Mouse (Mus musculus): Measurements from ENCODE around the gene Zfp961.
"Not testable (repeated sequence)": the region's sequence is repeated elsewhere in the genome, so short reads cannot be mapped to it uniquely, and the experiment has no call there.

Zfp961 gene

GRCm38 (mm10) chr8:71961796-71962195, 11.0 kb downstream of the Zfp961 start:
- no peak for DNase-seq (ENCODE audit: low spot score)

- no peak for DNase-seq (ENCODE audit: low spot score)
These were observed 13.2 kb downstream of the Zfp961 start for GRCm38 (mm10) chr8:71964051-71964450.

- DNase-seq (ENCODE audit: low spot score) = no peak
These were observed 14.3 kb downstream of the Zfp961 start for GRCm38 (mm10) chr8:71965166-71965565.

GRCm38 (mm10) chr8:71966411-71966810, 15.6 kb downstream of the Zfp961 start:
- DNase-seq (ENCODE audit: low spot score) = no peak

GRCm38 (mm10) chr8:71967261-71967660, 16.4 kb downstream of the Zfp961 start:
- no peak for DNase-seq (ENCODE audit: low spot score)

- DNase-seq (ENCODE audit: low spot score) = no peak
These were observed 17.3 kb downstream of the Zfp961 start for GRCm38 (mm10) chr8:71968100-71968499.

GRCm38 (mm10) chr8:71968636-71969035, 17.8 kb downstream of the Zfp961 start:
- DNase-seq (ENCODE audit: low spot score) = no peak

- DNase-seq (ENCODE audit: low spot score) = no peak
These were observed 21.1 kb downstream of the Zfp961 start for GRCm38 (mm10) chr8:71971945-71972344.

GRCm38 (mm10) chr8:71974211-71974610, 23.4 kb downstream of the Zfp961 start:
- no peak for DNase-seq (ENCODE audit: low spot score)

GRCm38 (mm10) chr8:71981032-71981431, 30.2 kb downstream of the Zfp961 start:
- no peak for DNase-seq (ENCODE audit: low spot score)

GRCm38 (mm10) chr8:71981456-71981855, 30.6 kb downstream of the Zfp961 start:
- DNase-seq (ENCODE audit: low spot score) = no peak

GRCm38 (mm10) chr8:71984601-71985000, 33.8 kb downstream of the Zfp961 start:
- no peak for DNase-seq (ENCODE audit: low spot score)

GRCm38 (mm10) chr8:71988110-71988866, 37.5 kb downstream of the Zfp961 start:
- peak; percentile 61 for DNase-seq (ENCODE audit: low spot score)

GRCm38 (mm10) chr8:71988867-71989599, 38.2 kb downstream of the Zfp961 start:
- no peak for DNase-seq (ENCODE audit: low spot score)

GRCm38 (mm10) chr8:71999434-71999833, 48.6 kb downstream of the Zfp961 start:
- no peak for DNase-seq (ENCODE audit: low spot score)

GRCm38 (mm10) chr8:72000223-72000622, 49.4 kb downstream of the Zfp961 start:
- no peak for DNase-seq (ENCODE audit: low spot score)

- DNase-seq (ENCODE audit: low spot score) = no peak
These were observed 52.1 kb downstream of the Zfp961 start for GRCm38 (mm10) chr8:72002942-72003341.

GRCm38 (mm10) chr8:72005912-72006311, 55.1 kb downstream of the Zfp961 start:
- DNase-seq (ENCODE audit: low spot score) = no peak

GRCm38 (mm10) chr8:72006763-72007162, 55.9 kb downstream of the Zfp961 start:
- no peak for DNase-seq (ENCODE audit: low spot score)

- no peak for DNase-seq (ENCODE audit: low spot score)
These were observed 57.4 kb downstream of the Zfp961 start for GRCm38 (mm10) chr8:72008134-72008641.

- DNase-seq (ENCODE audit: low spot score) = no peak
These were observed 58.6 kb downstream of the Zfp961 start, which contains the start of gene Cyp4f18 for GRCm38 (mm10) chr8:72009473-72009872. Gene Cyp4f18, minus strand, starts transcription at chr8:72009626.

GRCm38 (mm10) chr8:72013506-72014228, 62.8 kb downstream of the Zfp961 start:
- not testable (repeated sequence) for DNase-seq (ENCODE audit: low spot score)

Data from T-cell, adult 2 months (primary cell).